Mouse (Mus musculus) C2C12 (cell line): ENCODE results near the gene March2.
A peak's percentile ranks its signal among the peaks of the same experiment; 100 is the strongest.

Source experiments
- CEBPB ChIP-seq: IDR thresholded peaks from one replicate; pipeline ENCODE4 v1.6.1; 2011; ENCODE audit warnings: low read depth, mild to moderate bottlenecking, control low read depth, moderate library complexity
- CTCF ChIP-seq: IDR thresholded peaks from one replicate; pipeline ENCODE4 v1.5.1; 2011; ENCODE audit not compliant: control insufficient read depth, insufficient read depth, insufficient read length
- FOSL1 ChIP-seq: IDR thresholded peaks from one replicate; pipeline ENCODE4 v1.8.0; 2011; ENCODE audit warnings: mild to moderate bottlenecking, low read length; ENCODE audit not compliant: poor library complexity, insufficient read depth, severe bottlenecking
- MAX ChIP-seq: IDR thresholded peaks from one replicate; pipeline ENCODE4 v1.6.1; 2011; ENCODE audit warnings: mild to moderate bottlenecking, control low read depth
- MYOD1 ChIP-seq: IDR thresholded peaks from one replicate; pipeline ENCODE4 v1.6.1; 2011; ENCODE audit warnings: low read depth; ENCODE audit not compliant: control insufficient read depth, insufficient read length
- MYOG ChIP-seq: IDR thresholded peaks from one replicate; pipeline ENCODE4 v1.6.1; 2011; ENCODE audit not compliant: control insufficient read depth, insufficient read length; ENCODE audit errors: extremely low read depth
- USF1 ChIP-seq: IDR thresholded peaks from one replicate; pipeline ENCODE4 v1.6.1; 2011; ENCODE audit warnings: low read depth, mild to moderate bottlenecking, control low read depth, moderate library complexity

DNA sequence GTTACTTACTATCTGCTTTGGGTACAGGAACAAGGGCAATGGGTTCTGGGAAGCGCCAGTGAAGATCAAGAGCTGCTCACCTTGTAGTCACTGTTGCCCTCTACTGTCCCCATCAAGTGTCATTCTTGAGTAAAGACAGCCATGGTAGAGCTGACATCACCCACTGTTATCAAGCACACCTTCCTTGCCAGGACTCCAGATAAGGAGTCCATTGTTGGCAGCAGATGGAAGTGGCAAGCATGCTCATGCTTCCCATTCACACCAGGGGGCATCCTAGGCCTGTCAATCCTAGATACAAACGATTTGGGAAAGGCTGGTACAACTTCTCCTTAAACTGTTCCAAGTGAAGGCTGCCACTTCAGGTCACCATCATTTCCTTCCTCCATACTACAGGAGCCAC lies 27.5 kb upstream of the March2 start:
- TF ChIP-seq CTCF = peak; percentile 45
- no peak for TF ChIP-seq MAX
- no peak for TF ChIP-seq FOSL1
- no peak for TF ChIP-seq USF1
- no peak for TF ChIP-seq CEBPB
- no peak for TF ChIP-seq MYOD1
- no peak for TF ChIP-seq MYOG
